Mouse (Mus musculus) intestine, embryonic 14.5 days (tissue): ENCODE data around the gene Fgfr2. TPM values are rescaled to one million over a fixed set of nuclear protein-coding genes. Genes with fewer than 3 reads are reported as not detected.
A peak's percentile ranks its signal among the peaks of the same experiment; 100 is the strongest.

Source experiments
- ATAC-seq: fragments of 200-750 bp; cut with Nextera tagmentation; replicated peaks from 2 replicates; pipeline ENCODE4 v1.8.0; 2017; ENCODE audit warnings: low read depth, moderate number of reproducible peaks, moderate TSS enrichment, moderate library complexity; ENCODE audit not compliant: low FRiP score, low TSS enrichment
- DNase-seq: peaks from one replicate; pipeline ENCODE4 v3.0.0-alpha.2; 2018; ENCODE audit warnings: low spot score
- H3K27ac ChIP-seq: fragments of 300-500 bp; sonication (generic); 2 replicates; pipeline ENCODE4 v1.5.1; 2014; ENCODE audit warnings: low read depth, mild to moderate bottlenecking, control low read depth
- H3K27me3 ChIP-seq: fragments of 300-500 bp; sonication (generic); replicated peaks from 2 replicates; pipeline ENCODE4 v1.6.1; 2014; ENCODE audit warnings: low read length, control low read depth; ENCODE audit not compliant: control insufficient read depth, insufficient read depth
- H3K36me3 ChIP-seq: fragments of 300-500 bp; sonication (generic); 2 replicates; pipeline ENCODE4 v1.6.1; 2014; ENCODE audit warnings: low read length, control low read depth; ENCODE audit not compliant: control insufficient read depth, insufficient read depth
- H3K4me1 ChIP-seq: fragments of 300-500 bp; sonication (generic); replicated peaks from 2 replicates; pipeline ENCODE4 v1.6.1; 2014; ENCODE audit warnings: low read length, control low read depth, mixed read lengths; ENCODE audit not compliant: control insufficient read depth, insufficient read depth
- H3K4me2 ChIP-seq: fragments of 300-500 bp; sonication (generic); 2 replicates; pipeline ENCODE4 v1.6.1; 2014; ENCODE audit warnings: low read length
- H3K4me3 ChIP-seq: fragments of 300-500 bp; sonication (generic); 2 replicates; pipeline ENCODE4 v1.5.1; 2014; ENCODE audit warnings: low read depth, low read length, control low read depth, mixed read lengths
- H3K9ac ChIP-seq: fragments of 300-500 bp; sonication (generic); 2 replicates; pipeline ENCODE4 v1.6.1; 2014; ENCODE audit warnings: mild to moderate bottlenecking, low read length
- H3K9me3 ChIP-seq: fragments of 300-500 bp; sonication (generic); 2 replicates; pipeline ENCODE4 v1.6.1; 2016; ENCODE audit warnings: low read length, control low read depth; ENCODE audit not compliant: control insufficient read depth
- WGBS: fragments of 180-500 bp; shearing (Covaris S2); extraction: QIAGEN DNeasy Blood & Tissue Kit; methylation state at CpG from one replicate; pipeline ENCODE4 v1.1.7; 2014; 5-methylcytosine and 5-hydroxymethylcytosine counted together
- polyA plus RNA-seq: library from polyadenylated mRNA; unstranded; fragments of >200 nt; fragmentation: Nextera tagmentation; extraction: Ambion mirVana; gene quantifications from 2 replicates; pipeline ENCODE4 v1.2.1, GENCODE M21; 2014

Gene Fgfr2
- polyA plus RNA-seq, 1 experiment from 2014 or later: 105 TPM

DNA sequence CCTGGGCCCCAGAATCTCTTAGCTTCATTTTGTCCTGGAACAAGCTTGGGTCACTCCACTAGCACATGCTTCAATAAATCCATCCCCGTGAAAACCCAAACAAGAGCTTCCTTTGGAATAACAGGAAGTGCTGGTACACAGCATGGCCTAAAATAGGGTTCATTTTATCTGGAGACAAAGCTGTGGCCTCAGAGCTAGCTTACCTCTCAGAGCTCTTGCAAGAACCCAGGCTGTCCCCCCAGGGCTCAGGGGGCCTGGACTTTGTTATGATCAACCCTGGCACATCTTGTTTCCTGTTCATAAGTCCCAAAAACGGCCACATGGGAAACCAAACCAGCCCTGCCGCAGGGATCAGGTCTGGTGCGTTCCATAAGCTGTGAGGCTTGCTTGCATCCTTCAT is 85.5 kb downstream of the Fgfr2 start:
- Histone ChIP-seq H3K27me3 (no peaks in the 10 kb centered on the region), H3K4me3 (no peak overlapping the region), H3K27ac (peak overlapping the region; percentile 54), H3K9me3 (no peaks in the 10 kb centered on the region), H3K36me3 (no peaks in the 10 kb centered on the region), H3K9ac (no peak overlapping the region), H3K4me2 (peak overlapping the region; percentile 12; the same call in 1 of the 2 replicates), H3K4me1 (peaks cover 83% of the 10 kb centered on the region)
- no peak for ATAC-seq
- no peak for DNase-seq
- 18% methylated on average over 4 of the region's 4 CpGs for WGBS

DNA sequence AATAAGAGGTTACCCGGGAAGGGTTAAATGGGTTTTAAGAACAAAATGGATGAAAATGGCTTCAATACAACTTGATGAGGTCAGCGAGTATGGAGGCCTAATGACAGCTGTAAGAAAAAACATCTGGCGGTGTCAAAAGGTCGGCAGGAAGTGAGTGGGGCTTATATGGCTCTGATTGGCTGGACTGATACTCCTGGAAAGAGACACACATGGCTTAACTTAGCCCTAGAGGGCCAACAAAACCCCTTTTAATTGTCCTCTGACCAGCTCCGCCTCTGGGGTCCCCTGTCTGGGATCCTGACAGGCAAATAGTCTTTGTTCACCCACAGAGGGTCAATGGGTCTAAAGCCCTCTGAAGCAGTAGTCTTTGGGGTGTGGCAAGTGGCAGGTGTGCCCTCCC is 85.9 kb downstream of the Fgfr2 start:
- ATAC-seq (no peak), DNase-seq (no peak)
- Histone ChIP-seq H3K9ac (no peak overlapping the region), H3K36me3 (no peaks in the 10 kb centered on the region), H3K27ac (peak overlapping the region; percentile 54), H3K4me2 (peak overlapping the region; percentile 12; the same call in 1 of the 2 replicates), H3K4me1 (peaks cover 83% of the 10 kb centered on the region), H3K4me3 (no peak overlapping the region), H3K27me3 (no peaks in the 10 kb centered on the region), H3K9me3 (no peaks in the 10 kb centered on the region)
- 37% methylated on average over 5 of the region's 5 CpGs for WGBS

DNA sequence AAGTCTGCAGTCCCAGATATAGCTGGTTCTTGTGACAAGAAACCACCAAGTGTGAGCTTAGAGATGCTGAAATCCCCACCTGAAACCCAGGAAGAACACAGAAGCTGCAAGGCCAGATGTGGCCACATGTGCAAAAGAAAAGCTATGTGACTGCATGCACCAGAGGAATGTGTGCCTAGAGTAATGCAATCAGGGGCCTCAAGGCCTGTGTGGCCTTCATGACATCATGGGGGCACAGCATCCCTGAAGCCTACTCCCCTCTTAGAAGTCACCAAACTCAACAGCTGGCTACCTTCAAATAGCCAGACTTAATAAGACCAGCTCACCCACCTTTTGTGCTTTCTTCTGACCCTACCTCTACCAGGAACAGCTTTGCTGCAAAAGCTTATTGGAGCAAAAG is 87.2 kb downstream of the Fgfr2 start:
- Histone ChIP-seq H3K4me2 (no peak overlapping the region), H3K9me3 (no peaks in the 10 kb centered on the region), H3K9ac (no peak overlapping the region), H3K4me3 (no peak overlapping the region), H3K27me3 (no peaks in the 10 kb centered on the region), H3K27ac (no peak overlapping the region), H3K36me3 (no peaks in the 10 kb centered on the region), H3K4me1 (peaks cover 76% of the 10 kb centered on the region)
- ATAC-seq: no peak
- DNase-seq: no peak

DNA sequence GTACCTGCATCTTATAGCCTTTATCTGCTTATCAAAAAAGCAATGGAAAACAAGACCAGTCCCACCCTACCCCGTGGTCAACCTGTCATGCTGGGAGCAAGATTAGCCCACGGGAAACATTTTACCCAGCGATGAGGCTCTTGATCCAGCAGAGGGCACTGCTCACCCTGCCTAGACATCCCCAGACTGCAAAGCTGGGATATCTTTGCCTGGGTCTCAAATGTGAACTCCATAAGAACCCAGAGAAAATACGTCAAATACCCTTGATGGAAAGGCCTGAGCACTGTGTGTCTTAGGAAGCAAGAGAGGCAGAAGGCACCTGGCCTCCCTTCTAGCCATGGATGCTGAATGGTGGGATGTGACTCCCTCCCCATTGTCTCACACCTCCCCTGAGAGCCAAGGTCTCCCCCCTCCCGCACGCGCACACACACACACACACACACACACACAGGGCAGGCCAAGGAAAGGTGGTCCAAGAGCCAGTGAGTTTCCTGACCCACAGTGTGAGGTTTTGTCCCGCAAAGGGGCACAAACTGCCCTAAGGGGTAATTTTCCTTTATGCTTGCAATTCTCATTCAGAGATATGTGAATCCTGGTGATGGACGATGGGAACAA is 90.5 kb downstream of the Fgfr2 start:
- no peak; the same call in 1 of the 2 replicates for ATAC-seq
- Histone ChIP-seq H3K27ac (peak overlapping the region; percentile 27; the same call in 1 of the 2 replicates), H3K4me2 (no peak overlapping the region), H3K9ac (no peak overlapping the region), H3K4me1 (peaks cover 56% of the 10 kb centered on the region), H3K27me3 (no peaks in the 10 kb centered on the region), H3K4me3 (no peak overlapping the region), H3K9me3 (no peaks in the 10 kb centered on the region), H3K36me3 (no peaks in the 10 kb centered on the region)
- 57% methylated on average over 9 of the region's 9 CpGs for WGBS
- peak; percentile 80 for DNase-seq

DNA sequence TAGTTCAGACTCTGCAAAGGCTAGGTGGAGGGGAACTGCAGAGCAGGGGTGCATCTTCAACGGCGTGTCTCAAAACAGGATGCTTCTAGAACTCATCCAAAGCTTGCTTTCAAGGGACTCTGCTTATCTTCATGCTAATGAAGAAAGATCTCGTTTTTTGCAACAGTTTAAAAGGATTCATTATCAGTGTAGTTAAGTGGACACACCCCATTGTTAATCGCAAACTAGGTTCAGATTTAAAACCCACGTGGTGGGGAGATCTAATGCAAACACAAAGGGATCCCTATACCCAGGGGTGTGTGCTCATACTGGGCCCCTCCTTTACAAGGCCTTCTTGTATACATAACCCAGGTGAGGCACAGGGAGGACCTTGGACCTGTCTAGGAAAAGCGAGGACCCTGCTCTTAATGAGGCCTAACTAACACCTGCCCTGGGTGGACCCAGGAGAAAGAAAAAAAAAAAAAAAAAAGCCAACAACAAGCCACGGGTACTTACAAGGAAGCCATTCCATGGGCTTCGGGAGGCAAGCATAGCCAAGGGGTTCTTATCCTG is 93.6 kb downstream of the Fgfr2 start:
- Histone ChIP-seq H3K9me3 (no peaks in the 10 kb centered on the region), H3K4me2 (no peak overlapping the region; the same call in 1 of the 2 replicates), H3K36me3 (no peaks in the 10 kb centered on the region), H3K9ac (no peak overlapping the region), H3K27me3 (no peaks in the 10 kb centered on the region), H3K4me1 (peaks cover 36% of the 10 kb centered on the region), H3K4me3 (no peak overlapping the region), H3K27ac (peak overlapping the region; percentile 24; the same call in 1 of the 2 replicates)
- DNase-seq: no peak
- peak; percentile 92 for ATAC-seq
- WGBS: 64% methylated on average over 8 of the region's 8 CpGs

DNA sequence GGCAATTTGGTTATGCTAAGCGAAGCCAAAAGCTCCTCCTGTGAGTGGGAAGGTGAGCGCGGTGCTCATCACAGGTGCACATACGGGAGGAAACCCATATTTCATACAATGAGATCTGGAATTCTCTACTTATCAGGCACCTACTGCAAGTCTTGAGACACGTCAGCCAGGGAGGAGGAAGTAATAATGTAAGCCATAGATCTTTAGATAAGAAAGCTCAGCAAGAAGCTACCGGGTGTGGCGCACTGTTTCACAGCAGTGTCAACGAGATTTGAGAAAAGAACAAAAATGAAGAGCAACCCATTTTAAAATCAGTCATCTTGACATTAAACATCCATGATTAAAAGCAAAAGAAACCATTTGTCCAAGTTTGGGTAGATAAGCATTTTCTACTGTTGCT is 94.1 kb downstream of the Fgfr2 start:
- DNase-seq (no peak), ATAC-seq (no peak)
- Histone ChIP-seq H3K27me3 (no peaks in the 10 kb centered on the region), H3K4me1 (peaks cover 33% of the 10 kb centered on the region), H3K36me3 (no peaks in the 10 kb centered on the region), H3K9me3 (no peaks in the 10 kb centered on the region), H3K27ac (peak overlapping the region; percentile 47), H3K4me3 (no peak overlapping the region), H3K4me2 (peak overlapping the region; percentile 8; the same call in 1 of the 2 replicates), H3K9ac (no peak overlapping the region)
- 70% methylated on average over 8 of the region's 8 CpGs for WGBS

DNA sequence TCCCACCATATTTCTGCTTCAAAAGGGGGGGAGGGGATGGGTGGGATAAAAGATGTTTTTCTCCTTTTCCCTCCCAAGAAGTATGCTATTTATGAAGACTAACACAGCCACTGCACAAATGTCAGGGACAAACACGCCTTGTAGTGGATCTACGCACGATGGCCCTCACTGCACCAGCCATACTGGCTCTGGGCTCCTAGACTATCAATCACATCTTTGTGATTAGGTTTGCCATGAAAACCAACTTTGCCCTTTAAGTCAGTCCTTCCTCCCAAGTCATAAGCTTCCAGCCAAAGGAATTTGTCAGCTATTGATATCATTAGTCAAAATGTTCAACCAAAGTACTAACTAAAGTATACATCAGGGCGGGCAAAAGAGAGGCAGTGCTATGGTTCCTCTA is 95.2 kb downstream of the Fgfr2 start:
- H3K27me3 ChIP-seq: no peaks in the 10 kb centered on the region
- H3K4me1 ChIP-seq: peaks cover 22% of the 10 kb centered on the region
- no peak overlapping the region for H3K9ac ChIP-seq
- H3K9me3 ChIP-seq: no peaks in the 10 kb centered on the region
- H3K4me3 ChIP-seq: no peak overlapping the region
- DNase-seq (no peak), ATAC-seq (no peak)
- H3K27ac ChIP-seq: no peak overlapping the region
- no peak overlapping the region for H3K4me2 ChIP-seq
- 87% methylated on average over 4 of the region's 4 CpGs for WGBS
- H3K36me3 ChIP-seq: no peaks in the 10 kb centered on the region

DNA sequence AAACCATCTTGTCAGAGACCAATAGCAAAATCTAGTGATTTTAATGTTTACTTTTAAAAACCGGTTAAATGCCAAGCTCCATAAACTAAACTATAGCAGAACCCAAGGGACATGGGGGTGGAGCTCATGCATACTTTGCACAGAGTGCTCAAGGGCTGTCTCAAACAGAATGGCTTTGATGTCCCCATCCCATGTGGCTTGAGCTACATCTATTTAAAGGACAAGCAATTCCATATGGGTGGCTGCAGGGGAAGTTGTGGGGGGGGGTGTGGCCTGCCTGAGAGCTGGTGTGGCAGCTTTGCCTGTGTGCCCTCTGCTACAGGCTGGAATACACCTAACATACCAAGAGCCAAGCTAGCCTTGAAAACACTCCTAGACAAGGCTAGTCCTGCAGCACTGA is 98.5 kb downstream of the Fgfr2 start:
- DNase-seq (no peak), ATAC-seq (no peak)
- Histone ChIP-seq H3K27ac (no peak overlapping the region), H3K9me3 (no peaks in the 10 kb centered on the region), H3K4me2 (no peak overlapping the region), H3K9ac (no peak overlapping the region), H3K27me3 (no peaks in the 10 kb centered on the region), H3K4me3 (no peak overlapping the region), H3K4me1 (peaks cover 15% of the 10 kb centered on the region), H3K36me3 (peaks cover 9% of the 10 kb centered on the region)
- WGBS: 35% methylated on average over 1 of the region's 1 CpGs

DNA sequence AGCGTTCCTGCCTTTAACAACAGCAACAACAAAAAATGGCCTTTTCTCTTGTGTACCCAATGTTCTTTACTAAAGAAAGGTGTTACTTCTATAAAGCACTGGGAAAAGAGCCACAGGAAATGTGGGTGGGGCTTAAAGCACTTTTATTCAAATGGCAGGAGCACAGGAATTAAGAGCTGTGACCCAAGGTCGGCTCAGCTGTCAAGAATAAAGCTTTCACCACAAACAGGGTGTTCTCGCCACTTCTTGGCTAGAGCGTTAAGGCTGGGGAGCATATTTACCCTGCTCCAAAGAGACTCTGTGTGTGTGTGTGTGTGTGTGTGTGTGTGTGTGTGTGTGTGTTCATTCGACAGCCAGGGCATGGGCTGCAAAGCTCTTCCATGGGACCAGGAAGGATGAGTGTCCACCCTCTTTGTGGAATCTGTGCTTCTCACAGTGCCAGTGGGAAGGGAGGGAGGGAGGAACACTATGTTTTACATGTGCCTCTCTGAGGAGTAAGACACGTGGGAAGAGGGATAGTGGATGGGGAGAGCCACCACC is 103.6 kb downstream of the Fgfr2 start:
- DNase-seq: no peak
- no peak overlapping the region for H3K4me2 ChIP-seq
- no peak overlapping the region for H3K27ac ChIP-seq
- no peaks in the 10 kb centered on the region for H3K9me3 ChIP-seq
- H3K4me1 ChIP-seq: peaks cover 25% of the 10 kb centered on the region
- H3K4me3 ChIP-seq: no peak overlapping the region
- no peak overlapping the region for H3K9ac ChIP-seq
- no peak for ATAC-seq
- H3K27me3 ChIP-seq: no peaks in the 10 kb centered on the region
- 43% methylated on average over 6 of the region's 6 CpGs for WGBS
- H3K36me3 ChIP-seq: peaks cover 9% of the 10 kb centered on the region
